Mouse (Mus musculus): ENCODE results near the gene Pnpo. TPM values are rescaled to one million over a fixed set of nuclear protein-coding genes. Genes with fewer than 3 reads are reported as not detected.

Gene Pnpo
- polyA plus RNA-seq, 1 experiment from 2014 or later, result 206 TPM

- WGBS, result 87% methylated on average over 9 of the region's 9 CpGs
- H3K9ac ChIP-seq (ENCODE audit: low read depth, low read length), result no peak overlapping the region
- peaks cover 15% of the 10 kb centered on the region for H3K36me3 ChIP-seq (ENCODE audit: control insufficient read depth, insufficient read depth, low read length)
- no peak for ATAC-seq (replicated peaks; ENCODE audit: low FRiP score)
- H3K27me3 ChIP-seq (replicated peaks; ENCODE audit: control insufficient read depth, insufficient read depth, low read length), result no peaks in the 10 kb centered on the region
- H3K9me3 ChIP-seq (ENCODE audit: control insufficient read depth, low read length), result no peaks in the 10 kb centered on the region
- DNase-seq (ENCODE audit: low spot score), result no peak
- H3K4me1 ChIP-seq (replicated peaks; ENCODE audit: control insufficient read depth, insufficient read depth, low read length), result peaks cover 44% of the 10 kb centered on the region
- no peak overlapping the region for H3K4me3 ChIP-seq (ENCODE audit: low read depth, low read length)
- no peak overlapping the region; the same call in 1 of the 2 replicates for H3K4me2 ChIP-seq
- peak overlapping the region; percentile 28; the same call in 1 of the 2 replicates for H3K27ac ChIP-seq (ENCODE audit: low read depth, low read length)
Observed at GRCm38 (mm10) chr11:96935872-96936650, 7.7 kb downstream of the Pnpo start.

GRCm38 (mm10) chr11:96934921-96935356, 8.8 kb downstream of the Pnpo start:
- Histone ChIP-seq H3K9me3 (ENCODE audit: control insufficient read depth, low read length) (no peaks in the 10 kb centered on the region), H3K4me1 (replicated peaks; ENCODE audit: control insufficient read depth, insufficient read depth, low read length) (peaks cover 46% of the 10 kb centered on the region), H3K27ac (ENCODE audit: low read depth, low read length) (peak overlapping the region; percentile 77), H3K27me3 (replicated peaks; ENCODE audit: control insufficient read depth, insufficient read depth, low read length) (peaks cover under 1% of the 10 kb centered on the region; the same call in 1 of the 2 replicates), H3K36me3 (ENCODE audit: control insufficient read depth, insufficient read depth, low read length) (peaks cover 8% of the 10 kb centered on the region), H3K9ac (ENCODE audit: low read depth, low read length) (peak overlapping the region; percentile 53), H3K4me3 (ENCODE audit: low read depth, low read length) (peak overlapping the region; percentile 6; the same call in 1 of the 2 replicates), H3K4me2 (peak overlapping the region; percentile 53)
- peak; percentile 96 for ATAC-seq (replicated peaks; ENCODE audit: low FRiP score)
- 18% methylated on average over 12 of the region's 12 CpGs for WGBS
- no peak for DNase-seq (ENCODE audit: low spot score)

- Histone ChIP-seq H3K27me3 (replicated peaks; ENCODE audit: control insufficient read depth, insufficient read depth, low read length) (peaks cover 7% of the 10 kb centered on the region; the same call in 1 of the 2 replicates), H3K27ac (ENCODE audit: low read depth, low read length) (peak overlapping the region; percentile 77; the same call in 1 of the 2 replicates), H3K9ac (ENCODE audit: low read depth, low read length) (no peak overlapping the region), H3K9me3 (ENCODE audit: control insufficient read depth, low read length) (no peaks in the 10 kb centered on the region), H3K4me1 (replicated peaks; ENCODE audit: control insufficient read depth, insufficient read depth, low read length) (peaks cover 56% of the 10 kb centered on the region), H3K36me3 (ENCODE audit: control insufficient read depth, insufficient read depth, low read length) (no peaks in the 10 kb centered on the region), H3K4me2 (no peak overlapping the region), H3K4me3 (ENCODE audit: low read depth, low read length) (no peak overlapping the region)
- ATAC-seq (replicated peaks; ENCODE audit: low FRiP score) (no peak), DNase-seq (ENCODE audit: low spot score) (no peak)
- 83% methylated on average over 13 of the region's 13 CpGs for WGBS
Observed at GRCm38 (mm10) chr11:96933562-96934276, 10.1 kb downstream of the Pnpo start.

GRCm38 (mm10) chr11:96931327-96932062, 12.3 kb downstream of the Pnpo start:
- ATAC-seq (replicated peaks; ENCODE audit: low FRiP score) (no peak), DNase-seq (ENCODE audit: low spot score) (no peak)
- Histone ChIP-seq H3K4me1 (replicated peaks; ENCODE audit: control insufficient read depth, insufficient read depth, low read length) (peaks cover 43% of the 10 kb centered on the region), H3K36me3 (ENCODE audit: control insufficient read depth, insufficient read depth, low read length) (no peaks in the 10 kb centered on the region), H3K4me2 (no peak overlapping the region), H3K4me3 (ENCODE audit: low read depth, low read length) (no peak overlapping the region), H3K9ac (ENCODE audit: low read depth, low read length) (no peak overlapping the region), H3K27ac (ENCODE audit: low read depth, low read length) (no peak overlapping the region), H3K9me3 (ENCODE audit: control insufficient read depth, low read length) (no peaks in the 10 kb centered on the region), H3K27me3 (replicated peaks; ENCODE audit: control insufficient read depth, insufficient read depth, low read length) (peaks cover 12% of the 10 kb centered on the region; the same call in 1 of the 2 replicates)
- WGBS, result 66% methylated on average over 8 of the region's 8 CpGs

GRCm38 (mm10) chr11:96929766-96930331, 13.9 kb downstream of the Pnpo start:
- Histone ChIP-seq H3K36me3 (ENCODE audit: control insufficient read depth, insufficient read depth, low read length) (no peaks in the 10 kb centered on the region), H3K27me3 (replicated peaks; ENCODE audit: control insufficient read depth, insufficient read depth, low read length) (peaks cover 12% of the 10 kb centered on the region; the same call in 1 of the 2 replicates), H3K27ac (ENCODE audit: low read depth, low read length) (peak overlapping the region; percentile 52), H3K4me3 (ENCODE audit: low read depth, low read length) (0 out of 2 replicates have a peak overlapping the region, but pooled peaks have one; percentile 10), H3K9me3 (ENCODE audit: control insufficient read depth, low read length) (no peaks in the 10 kb centered on the region), H3K4me2 (peak overlapping the region; percentile 26), H3K9ac (ENCODE audit: low read depth, low read length) (peak overlapping the region; percentile 31; the same call in 1 of the 2 replicates), H3K4me1 (replicated peaks; ENCODE audit: control insufficient read depth, insufficient read depth, low read length) (peaks cover 49% of the 10 kb centered on the region)
- DNase-seq (ENCODE audit: low spot score) (no peak), ATAC-seq (replicated peaks; ENCODE audit: low FRiP score) (peak; percentile 72)
- 34% methylated on average over 9 of the region's 9 CpGs for WGBS

GRCm38 (mm10) chr11:96929096-96929765, 14.6 kb downstream of the Pnpo start:
- Histone ChIP-seq H3K9ac (ENCODE audit: low read depth, low read length) (peak overlapping the region; percentile 10; the same call in 1 of the 2 replicates), H3K4me2 (peak overlapping the region; percentile 26), H3K4me1 (replicated peaks; ENCODE audit: control insufficient read depth, insufficient read depth, low read length) (peaks cover 49% of the 10 kb centered on the region), H3K36me3 (ENCODE audit: control insufficient read depth, insufficient read depth, low read length) (no peaks in the 10 kb centered on the region), H3K9me3 (ENCODE audit: control insufficient read depth, low read length) (no peaks in the 10 kb centered on the region), H3K27ac (ENCODE audit: low read depth, low read length) (peak overlapping the region; percentile 52), H3K4me3 (ENCODE audit: low read depth, low read length) (0 out of 2 replicates have a peak overlapping the region, but pooled peaks have one; percentile 10), H3K27me3 (replicated peaks; ENCODE audit: control insufficient read depth, insufficient read depth, low read length) (peaks cover 12% of the 10 kb centered on the region; the same call in 1 of the 2 replicates)
- DNase-seq (ENCODE audit: low spot score) (no peak), ATAC-seq (replicated peaks; ENCODE audit: low FRiP score) (no peak)
- 36% methylated on average over 13 of the region's 13 CpGs for WGBS

GRCm38 (mm10) chr11:96928691-96929090, 15.1 kb downstream of the Pnpo start:
- Histone ChIP-seq H3K9ac (ENCODE audit: low read depth, low read length) (no peak overlapping the region), H3K27ac (ENCODE audit: low read depth, low read length) (no peak overlapping the region), H3K9me3 (ENCODE audit: control insufficient read depth, low read length) (no peaks in the 10 kb centered on the region), H3K4me2 (peak overlapping the region; percentile 26), H3K4me3 (ENCODE audit: low read depth, low read length) (no peak overlapping the region), H3K27me3 (replicated peaks; ENCODE audit: control insufficient read depth, insufficient read depth, low read length) (peaks cover 12% of the 10 kb centered on the region; the same call in 1 of the 2 replicates), H3K4me1 (replicated peaks; ENCODE audit: control insufficient read depth, insufficient read depth, low read length) (peaks cover 48% of the 10 kb centered on the region), H3K36me3 (ENCODE audit: control insufficient read depth, insufficient read depth, low read length) (no peaks in the 10 kb centered on the region)
- 25% methylated on average over 5 of the region's 5 CpGs for WGBS
- DNase-seq (ENCODE audit: low spot score) (no peak), ATAC-seq (replicated peaks; ENCODE audit: low FRiP score) (no peak)
